Mouse (Mus musculus) liver, adult 2 months (tissue): ENCODE measurements around the gene Ina.

Experiments used
- CTCF ChIP-seq: fragments of 200-500 bp; IDR thresholded peaks from 2 replicates; pipeline ENCODE4 v1.5.1; 2011; ENCODE audit warnings: low read depth, low read length, control low read depth
- POLR2A ChIP-seq: fragments of 200-500 bp; IDR thresholded peaks from 2 replicates; pipeline ENCODE4 v1.6.1; 2011; ENCODE audit warnings: low read length, control low read depth; ENCODE audit not compliant: insufficient read depth; ENCODE audit errors: extremely low read depth

GRCm38 (mm10) chr19:46968833-46969232 is 45.7 kb upstream of the Ina start:
- TF ChIP-seq CTCF (no peak), POLR2A (no peak)
